Mouse (Mus musculus) liver, embryonic 15.5 days (tissue): ENCODE measurements around the gene Fkbp5. TPM values are rescaled to one million over a fixed set of nuclear protein-coding genes. Genes with fewer than 3 reads are reported as not detected.
"Not testable (repeated sequence)": the region's sequence is repeated elsewhere in the genome, so short reads cannot be mapped to it uniquely, and the experiment has no call there.

Experiments used
- ATAC-seq: fragments of 200-750 bp; cut with Nextera tagmentation; 2 replicates; pipeline ENCODE4 v1.8.0; 2017; ENCODE audit warnings: moderate number of reproducible peaks, mild to moderate bottlenecking, moderate library complexity; ENCODE audit not compliant: insufficient read depth
- H3K27ac ChIP-seq: fragments of 300-500 bp; sonication (generic); replicated peaks from 2 replicates; pipeline ENCODE4 v1.5.1; 2015; ENCODE audit warnings: mild to moderate bottlenecking, inconsistent platforms
- H3K27me3 ChIP-seq: fragments of 300-500 bp; sonication (generic); 2 replicates; pipeline ENCODE4 v1.6.1; 2015; ENCODE audit warnings: mild to moderate bottlenecking, inconsistent platforms
- H3K36me3 ChIP-seq: fragments of 300-500 bp; sonication (generic); replicated peaks from 2 replicates; pipeline ENCODE4 v1.6.1; 2015; ENCODE audit warnings: moderate library complexity, mild to moderate bottlenecking, inconsistent platforms
- H3K4me1 ChIP-seq: fragments of 300-500 bp; sonication (generic); replicated peaks from 2 replicates; pipeline ENCODE4 v1.6.1; 2015; ENCODE audit warnings: inconsistent platforms
- H3K4me2 ChIP-seq: fragments of 300-500 bp; sonication (generic); 2 replicates; pipeline ENCODE4 v1.6.1; 2015; ENCODE audit warnings: moderate library complexity, mild to moderate bottlenecking, inconsistent platforms
- H3K4me3 ChIP-seq: fragments of 300-500 bp; sonication (generic); replicated peaks from 2 replicates; pipeline ENCODE4 v1.5.1; 2015; ENCODE audit warnings: mild to moderate bottlenecking, inconsistent platforms
- H3K9ac ChIP-seq: fragments of 300-500 bp; sonication (generic); 2 replicates; pipeline ENCODE4 v1.6.1; 2015; ENCODE audit warnings: moderate library complexity, mild to moderate bottlenecking, inconsistent platforms
- H3K9me3 ChIP-seq: fragments of 300-500 bp; sonication (generic); replicated peaks from 2 replicates; pipeline ENCODE4 v1.6.1; 2016; ENCODE audit warnings: inconsistent platforms
- WGBS: fragments of 180-500 bp; shearing (Covaris S2); methylation state at CpG from one replicate; pipeline ENCODE4 v1.1.7; 2015; ENCODE audit warnings: mixed read lengths; ENCODE audit not compliant: insufficient replicate concordance; 5-methylcytosine and 5-hydroxymethylcytosine counted together
- polyA plus RNA-seq: library from polyadenylated mRNA; unstranded; fragments of >200 nt; fragmentation: Nextera tagmentation; extraction: Ambion mirVana; gene quantifications from 2 replicates; pipeline ENCODE4 v1.2.1, GENCODE M21; 2015

The Fkbp5 gene
- polyA plus RNA-seq, 1 experiment from 2014 or later: 15.0 TPM

GRCm38 (mm10) chr17:28433029-28433428 lies 84.3 kb downstream of the Fkbp5 start:
- ATAC-seq: no peak
- no peak overlapping the region for H3K4me3 ChIP-seq
- 55% methylated on average over 6 of the region's 6 CpGs for WGBS

GRCm38 (mm10) chr17:28431931-28432335 lies 85.4 kb downstream of the Fkbp5 start:
- H3K4me3 ChIP-seq: no peak overlapping the region
- H3K9ac ChIP-seq: no peak overlapping the region
- 62% methylated on average over 6 of the region's 6 CpGs for WGBS
- H3K4me1 ChIP-seq: peaks cover 33% of the 10 kb centered on the region
- no peaks in the 10 kb centered on the region for H3K27me3 ChIP-seq
- peaks cover 12% of the 10 kb centered on the region for H3K36me3 ChIP-seq
- H3K27ac ChIP-seq: no peak overlapping the region
- no peak overlapping the region for H3K4me2 ChIP-seq
- ATAC-seq: no peak
- H3K9me3 ChIP-seq: no peaks in the 10 kb centered on the region

More at GRCm38 (mm10) chr17:28433029-28433428, 84.3 kb downstream of the Fkbp5 start:
- Histone ChIP-seq H3K4me1 (peaks cover 36% of the 10 kb centered on the region), H3K27ac (no peak overlapping the region), H3K9me3 (no peaks in the 10 kb centered on the region), H3K9ac (no peak overlapping the region), H3K36me3 (peaks cover 12% of the 10 kb centered on the region), H3K27me3 (no peaks in the 10 kb centered on the region), H3K4me2 (no peak overlapping the region)

DNA sequence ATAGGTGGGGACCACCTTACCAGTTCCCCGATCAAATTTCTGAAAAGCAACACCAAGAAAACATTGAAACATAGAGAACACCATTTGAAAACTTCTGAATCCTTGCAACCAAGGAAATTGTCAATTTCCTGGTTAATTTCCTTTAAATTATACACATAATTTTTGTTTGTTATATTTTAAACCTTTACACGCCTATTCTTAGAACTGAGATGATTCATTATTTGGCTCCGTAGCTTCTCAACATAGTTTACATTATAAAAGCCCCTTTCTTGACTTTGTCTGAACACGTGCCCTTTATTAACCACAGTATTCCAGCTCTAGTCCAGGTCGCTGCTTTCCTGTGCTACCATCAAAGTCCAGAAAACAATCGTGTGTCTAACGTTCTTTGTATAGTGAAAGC lies 86.3 kb downstream of the Fkbp5 start:
- H3K27me3 ChIP-seq: no peaks in the 10 kb centered on the region
- H3K27ac ChIP-seq: no peak overlapping the region
- peaks cover 12% of the 10 kb centered on the region for H3K36me3 ChIP-seq
- no peak overlapping the region for H3K9ac ChIP-seq
- H3K4me2 ChIP-seq: no peak overlapping the region
- 67% methylated on average over 7 of the region's 7 CpGs for WGBS
- no peak overlapping the region for H3K4me3 ChIP-seq
- no peak for ATAC-seq
- no peaks in the 10 kb centered on the region for H3K9me3 ChIP-seq
- H3K4me1 ChIP-seq: peaks cover 24% of the 10 kb centered on the region

- H3K9me3 ChIP-seq: no peaks in the 10 kb centered on the region
- no peak for ATAC-seq
- peaks cover 16% of the 10 kb centered on the region for H3K36me3 ChIP-seq
- WGBS: 58% methylated on average over 15 of the region's 15 CpGs
- H3K4me1 ChIP-seq: peaks cover 14% of the 10 kb centered on the region
- H3K4me2 ChIP-seq: no peak overlapping the region
- no peak overlapping the region for H3K4me3 ChIP-seq
- no peaks in the 10 kb centered on the region for H3K27me3 ChIP-seq
- no peak overlapping the region for H3K9ac ChIP-seq
- no peak overlapping the region for H3K27ac ChIP-seq
Measured at GRCm38 (mm10) chr17:28428474-28429258, 88.7 kb downstream of the Fkbp5 start.

- no peak overlapping the region for H3K9ac ChIP-seq
- H3K4me2 ChIP-seq: no peak overlapping the region
- no peaks in the 10 kb centered on the region for H3K9me3 ChIP-seq
- no peak overlapping the region for H3K27ac ChIP-seq
- no peak overlapping the region for H3K4me3 ChIP-seq
- WGBS: 75% methylated on average over 6 of the region's 6 CpGs
- H3K27me3 ChIP-seq: no peaks in the 10 kb centered on the region
- H3K4me1 ChIP-seq: peaks cover 12% of the 10 kb centered on the region; the same call in 1 of the 2 replicates
- H3K36me3 ChIP-seq: peaks cover 18% of the 10 kb centered on the region
- no peak for ATAC-seq
Measured at GRCm38 (mm10) chr17:28427666-28428065, 89.7 kb downstream of the Fkbp5 start.

DNA sequence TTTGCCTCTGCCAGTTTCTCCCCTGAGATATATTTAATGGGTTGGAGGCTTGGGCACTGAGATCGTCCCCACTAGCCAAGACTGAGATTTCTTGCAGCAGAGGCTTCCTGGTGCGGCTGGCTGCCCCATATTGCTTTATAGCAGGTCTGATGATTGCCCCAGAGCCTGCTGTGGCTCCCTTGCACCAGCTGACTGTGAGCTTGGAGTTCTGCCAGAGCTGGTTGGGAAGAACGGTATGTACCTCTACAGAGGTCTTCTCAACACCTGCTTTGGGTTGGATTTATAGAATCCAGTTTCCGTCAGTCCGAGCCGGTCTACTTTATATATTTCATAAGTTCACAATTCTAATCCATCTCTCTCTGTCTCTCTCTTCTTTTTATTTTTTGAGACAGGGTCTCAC lies 93.0 kb downstream of the Fkbp5 start:
- Histone ChIP-seq H3K9me3 (no peaks in the 10 kb centered on the region), H3K4me2 (no peak overlapping the region), H3K4me1 (0 out of 2 replicates have a peak, but pooled peaks cover 2% of the 10 kb centered on the region), H3K9ac (no peak overlapping the region), H3K36me3 (peaks cover 18% of the 10 kb centered on the region), H3K27ac (no peak overlapping the region), H3K4me3 (no peak overlapping the region), H3K27me3 (no peaks in the 10 kb centered on the region)
- no peak for ATAC-seq
- WGBS: 75% methylated on average over 6 of the region's 6 CpGs

GRCm38 (mm10) chr17:28421071-28421470 lies 96.3 kb downstream of the Fkbp5 start:
- no peak overlapping the region for H3K4me3 ChIP-seq
- H3K27me3 ChIP-seq: no peaks in the 10 kb centered on the region
- H3K36me3 ChIP-seq: 0 out of 2 replicates have a peak, but pooled peaks cover 9% of the 10 kb centered on the region
- peak overlapping the region; percentile 39; the same call in 1 of the 2 replicates for H3K27ac ChIP-seq
- H3K9me3 ChIP-seq: no peaks in the 10 kb centered on the region
- 68% methylated on average over 5 of the region's 5 CpGs for WGBS
- H3K4me2 ChIP-seq: no peak overlapping the region
- no peaks in the 10 kb centered on the region for H3K4me1 ChIP-seq
- no peak overlapping the region for H3K9ac ChIP-seq
- ATAC-seq: no peak

- 35% methylated on average over 12 of the region's 12 CpGs for WGBS
- no peaks in the 10 kb centered on the region for H3K9me3 ChIP-seq
- H3K4me1 ChIP-seq: no peaks in the 10 kb centered on the region
- H3K4me3 ChIP-seq: no peak overlapping the region
- peak overlapping the region; percentile 39 for H3K27ac ChIP-seq
- H3K4me2 ChIP-seq: no peak overlapping the region
- no peaks in the 10 kb centered on the region for H3K27me3 ChIP-seq
- 0 out of 2 replicates have a peak, but pooled peaks have one; percentile 22 for ATAC-seq
- H3K36me3 ChIP-seq: peaks cover 9% of the 10 kb centered on the region; the same call in 1 of the 2 replicates
- H3K9ac ChIP-seq: no peak overlapping the region
Measured at GRCm38 (mm10) chr17:28420229-28421051, 96.9 kb downstream of the Fkbp5 start.

DNA sequence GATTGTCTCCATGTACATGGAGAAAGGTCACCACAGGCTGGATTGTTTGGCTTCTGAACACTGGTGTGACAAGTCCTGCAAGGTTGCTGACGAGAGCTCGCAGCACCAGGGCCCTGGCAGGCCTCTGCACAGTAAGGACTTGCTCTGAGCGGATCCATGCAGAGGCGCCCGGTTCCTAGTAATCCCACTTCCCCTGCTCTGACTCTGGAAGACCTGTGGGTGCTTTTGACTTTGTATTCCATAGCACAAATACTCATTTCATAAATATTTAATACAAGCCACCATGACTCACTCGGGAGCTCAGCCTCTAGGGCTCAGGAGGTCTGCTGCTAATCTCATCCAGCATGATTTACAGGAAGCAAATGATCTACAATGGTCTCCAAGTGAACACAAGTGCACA lies 97.7 kb downstream of the Fkbp5 start:
- H3K27me3 ChIP-seq: no peaks in the 10 kb centered on the region
- 66% methylated on average over 6 of the region's 6 CpGs for WGBS
- no peak overlapping the region for H3K4me2 ChIP-seq
- H3K36me3 ChIP-seq: peaks cover 14% of the 10 kb centered on the region; the same call in 1 of the 2 replicates
- no peaks in the 10 kb centered on the region for H3K4me1 ChIP-seq
- no peak for ATAC-seq
- H3K27ac ChIP-seq: peak overlapping the region; percentile 34; the same call in 1 of the 2 replicates
- H3K9ac ChIP-seq: no peak overlapping the region
- no peak overlapping the region for H3K4me3 ChIP-seq
- H3K9me3 ChIP-seq: no peaks in the 10 kb centered on the region

DNA sequence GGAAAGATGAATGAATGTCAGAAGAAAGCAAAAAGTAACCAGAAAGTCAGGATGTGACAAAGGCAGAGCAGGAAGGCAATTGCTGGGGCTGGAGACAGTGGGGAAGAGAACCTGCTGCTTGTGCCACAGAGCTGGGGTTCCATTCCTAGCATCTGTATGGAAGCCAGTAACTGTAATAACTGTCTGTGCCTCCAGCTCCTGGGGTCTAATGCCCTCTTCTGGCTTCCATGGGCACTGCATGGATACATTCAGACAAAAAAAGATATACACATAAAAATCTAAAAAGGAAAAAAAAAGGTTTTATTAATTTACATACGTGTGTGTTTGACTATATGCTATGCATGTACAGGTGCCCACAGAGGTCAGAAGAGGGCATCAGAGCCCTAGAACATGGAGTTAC lies 98.4 kb downstream of the Fkbp5 start:
- H3K9ac ChIP-seq: no peak overlapping the region
- no peak overlapping the region for H3K27ac ChIP-seq
- H3K4me2 ChIP-seq: no peak overlapping the region
- peaks cover 14% of the 10 kb centered on the region; the same call in 1 of the 2 replicates for H3K36me3 ChIP-seq
- H3K4me1 ChIP-seq: no peaks in the 10 kb centered on the region
- no peaks in the 10 kb centered on the region for H3K9me3 ChIP-seq
- H3K4me3 ChIP-seq: no peak overlapping the region
- 70% methylated on average over 1 of the region's 1 CpGs for WGBS
- no peaks in the 10 kb centered on the region for H3K27me3 ChIP-seq
- ATAC-seq: no peak

DNA sequence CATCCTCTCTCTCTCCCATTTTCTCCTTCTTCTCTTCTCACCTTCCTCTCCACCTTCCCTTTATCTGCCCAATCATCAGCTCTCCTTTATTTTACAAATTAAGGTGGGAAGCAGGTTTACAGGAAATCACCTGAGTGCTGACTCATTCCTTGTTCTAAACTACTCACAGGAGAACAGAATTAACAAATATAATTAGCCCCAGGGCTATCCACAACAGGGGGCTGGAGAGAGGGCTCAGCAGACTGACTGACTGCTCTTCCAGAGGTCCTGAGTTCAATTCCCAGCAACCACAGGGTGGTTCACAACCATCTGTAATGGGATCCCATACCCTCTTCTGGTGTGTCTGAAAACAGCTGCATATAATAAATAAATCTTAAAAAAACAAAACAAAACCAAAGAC lies 98.8 kb downstream of the Fkbp5 start:
- not testable (repeated sequence) for H3K9ac ChIP-seq, H3K9me3 ChIP-seq, H3K27me3 ChIP-seq, H3K27ac ChIP-seq, H3K4me2 ChIP-seq, H3K4me1 ChIP-seq, H3K4me3 ChIP-seq, ATAC-seq
- peaks cover 14% of the 10 kb centered on the region; the same call in 1 of the 2 replicates for H3K36me3 ChIP-seq
